Mouse (Mus musculus): ENCODE results near the gene Ttc21b. TPM values are rescaled to one million over a fixed set of nuclear protein-coding genes. Genes with fewer than 3 reads are reported as not detected.

Ttc21b gene
- polyA plus RNA-seq, 1 experiment from 2014 or later, result 7.1 TPM

GRCm38 (mm10) chr2:66150531-66150930, 105.9 kb downstream of the Ttc21b start:
- Histone ChIP-seq H3K36me3 (ENCODE audit: control insufficient read depth, insufficient read depth) (no peaks in the 10 kb centered on the region), H3K9ac (ENCODE audit: low read length) (no peak overlapping the region), H3K27ac (ENCODE audit: low read length) (no peak overlapping the region), H3K4me1 (ENCODE audit: control insufficient read depth, insufficient read depth, low read length) (no peaks in the 10 kb centered on the region), H3K4me3 (ENCODE audit: low read length) (no peak overlapping the region), H3K27me3 (ENCODE audit: control insufficient read depth, insufficient read depth, low read length) (no peaks in the 10 kb centered on the region), H3K4me2 (ENCODE audit: low read depth, low read length) (no peak overlapping the region), H3K9me3 (replicated peaks; ENCODE audit: control insufficient read depth, low read length) (no peaks in the 10 kb centered on the region)
- ATAC-seq (replicated peaks; ENCODE audit: extremely low read depth, insufficient read depth, low FRiP score), result no peak
- WGBS, result 44% methylated on average over 3 of the region's 3 CpGs

- Histone ChIP-seq H3K4me1 (ENCODE audit: control insufficient read depth, insufficient read depth, low read length) (no peaks in the 10 kb centered on the region; the same call in 1 of the 2 replicates), H3K27me3 (ENCODE audit: control insufficient read depth, insufficient read depth, low read length) (no peaks in the 10 kb centered on the region), H3K4me2 (ENCODE audit: low read depth, low read length) (no peak overlapping the region), H3K9ac (ENCODE audit: low read length) (no peak overlapping the region), H3K36me3 (ENCODE audit: control insufficient read depth, insufficient read depth) (no peaks in the 10 kb centered on the region), H3K27ac (ENCODE audit: low read length) (no peak overlapping the region), H3K9me3 (replicated peaks; ENCODE audit: control insufficient read depth, low read length) (no peaks in the 10 kb centered on the region), H3K4me3 (ENCODE audit: low read length) (no peak overlapping the region)
- 71% methylated on average over 10 of the region's 10 CpGs for WGBS
- ATAC-seq (replicated peaks; ENCODE audit: extremely low read depth, insufficient read depth, low FRiP score), result no peak
Observed at GRCm38 (mm10) chr2:66148654-66149230, 107.7 kb downstream of the Ttc21b start.

- no peaks in the 10 kb centered on the region for H3K27me3 ChIP-seq (ENCODE audit: control insufficient read depth, insufficient read depth, low read length)
- H3K4me3 ChIP-seq (ENCODE audit: low read length), result no peak overlapping the region
- H3K27ac ChIP-seq (ENCODE audit: low read length), result no peak overlapping the region
- no peaks in the 10 kb centered on the region for H3K36me3 ChIP-seq (ENCODE audit: control insufficient read depth, insufficient read depth)
- H3K4me1 ChIP-seq (ENCODE audit: control insufficient read depth, insufficient read depth, low read length), result no peaks in the 10 kb centered on the region; the same call in 1 of the 2 replicates
- no peaks in the 10 kb centered on the region for H3K9me3 ChIP-seq (replicated peaks; ENCODE audit: control insufficient read depth, low read length)
- H3K9ac ChIP-seq (ENCODE audit: low read length), result no peak overlapping the region
- no peak for ATAC-seq (replicated peaks; ENCODE audit: extremely low read depth, insufficient read depth, low FRiP score)
- H3K4me2 ChIP-seq (ENCODE audit: low read depth, low read length), result no peak overlapping the region
- 52% methylated on average over 4 of the region's 4 CpGs for WGBS
Observed at GRCm38 (mm10) chr2:66146473-66146872, 109.9 kb downstream of the Ttc21b start.

GRCm38 (mm10) chr2:66144770-66145169, 111.6 kb downstream of the Ttc21b start:
- Histone ChIP-seq H3K4me3 (ENCODE audit: low read length) (no peak overlapping the region), H3K27ac (ENCODE audit: low read length) (no peak overlapping the region), H3K4me2 (ENCODE audit: low read depth, low read length) (no peak overlapping the region), H3K36me3 (ENCODE audit: control insufficient read depth, insufficient read depth) (no peaks in the 10 kb centered on the region), H3K9me3 (replicated peaks; ENCODE audit: control insufficient read depth, low read length) (no peaks in the 10 kb centered on the region), H3K4me1 (ENCODE audit: control insufficient read depth, insufficient read depth, low read length) (no peaks in the 10 kb centered on the region; the same call in 1 of the 2 replicates), H3K9ac (ENCODE audit: low read length) (no peak overlapping the region), H3K27me3 (ENCODE audit: control insufficient read depth, insufficient read depth, low read length) (no peaks in the 10 kb centered on the region)
- ATAC-seq (replicated peaks; ENCODE audit: extremely low read depth, insufficient read depth, low FRiP score), result no peak
- WGBS, result 35% methylated on average over 5 of the region's 5 CpGs

- Histone ChIP-seq H3K27ac (ENCODE audit: low read length) (no peak overlapping the region), H3K9me3 (replicated peaks; ENCODE audit: control insufficient read depth, low read length) (no peaks in the 10 kb centered on the region), H3K4me2 (ENCODE audit: low read depth, low read length) (no peak overlapping the region), H3K4me1 (ENCODE audit: control insufficient read depth, insufficient read depth, low read length) (no peaks in the 10 kb centered on the region; the same call in 1 of the 2 replicates), H3K36me3 (ENCODE audit: control insufficient read depth, insufficient read depth) (no peaks in the 10 kb centered on the region), H3K27me3 (ENCODE audit: control insufficient read depth, insufficient read depth, low read length) (no peaks in the 10 kb centered on the region), H3K4me3 (ENCODE audit: low read length) (no peak overlapping the region), H3K9ac (ENCODE audit: low read length) (no peak overlapping the region)
- WGBS, result 88% methylated on average over 4 of the region's 4 CpGs
- ATAC-seq (replicated peaks; ENCODE audit: extremely low read depth, insufficient read depth, low FRiP score), result no peak
Observed at GRCm38 (mm10) chr2:66143284-66143683, 113.1 kb downstream of the Ttc21b start.

GRCm38 (mm10) chr2:66142711-66143110, 113.7 kb downstream of the Ttc21b start:
- 81% methylated on average over 2 of the region's 2 CpGs for WGBS

GRCm38 (mm10) chr2:66142268-66142667, 114.1 kb downstream of the Ttc21b start:
- Histone ChIP-seq H3K36me3 (ENCODE audit: control insufficient read depth, insufficient read depth) (no peaks in the 10 kb centered on the region), H3K9me3 (replicated peaks; ENCODE audit: control insufficient read depth, low read length) (no peaks in the 10 kb centered on the region), H3K27me3 (ENCODE audit: control insufficient read depth, insufficient read depth, low read length) (no peaks in the 10 kb centered on the region), H3K4me2 (ENCODE audit: low read depth, low read length) (no peak overlapping the region), H3K4me3 (ENCODE audit: low read length) (no peak overlapping the region), H3K27ac (ENCODE audit: low read length) (no peak overlapping the region), H3K4me1 (ENCODE audit: control insufficient read depth, insufficient read depth, low read length) (no peaks in the 10 kb centered on the region; the same call in 1 of the 2 replicates), H3K9ac (ENCODE audit: low read length) (no peak overlapping the region)
- no peak for ATAC-seq (replicated peaks; ENCODE audit: extremely low read depth, insufficient read depth, low FRiP score)
- 90% methylated on average over 2 of the region's 2 CpGs for WGBS

More at GRCm38 (mm10) chr2:66142711-66143110, 113.7 kb downstream of the Ttc21b start:
- no peak for ATAC-seq (replicated peaks; ENCODE audit: extremely low read depth, insufficient read depth, low FRiP score)
- H3K9me3 ChIP-seq (replicated peaks; ENCODE audit: control insufficient read depth, low read length), result no peaks in the 10 kb centered on the region
- H3K4me3 ChIP-seq (ENCODE audit: low read length), result no peak overlapping the region
- H3K9ac ChIP-seq (ENCODE audit: low read length), result no peak overlapping the region
- H3K4me2 ChIP-seq (ENCODE audit: low read depth, low read length), result no peak overlapping the region
- H3K27ac ChIP-seq (ENCODE audit: low read length), result no peak overlapping the region
- H3K36me3 ChIP-seq (ENCODE audit: control insufficient read depth, insufficient read depth), result no peaks in the 10 kb centered on the region
- H3K27me3 ChIP-seq (ENCODE audit: control insufficient read depth, insufficient read depth, low read length), result no peaks in the 10 kb centered on the region
- H3K4me1 ChIP-seq (ENCODE audit: control insufficient read depth, insufficient read depth, low read length), result no peaks in the 10 kb centered on the region; the same call in 1 of the 2 replicates

GRCm38 (mm10) chr2:66140246-66140645, 116.2 kb downstream of the Ttc21b start:
- Histone ChIP-seq H3K4me1 (ENCODE audit: control insufficient read depth, insufficient read depth, low read length) (no peaks in the 10 kb centered on the region; the same call in 1 of the 2 replicates), H3K4me3 (ENCODE audit: low read length) (no peak overlapping the region), H3K36me3 (ENCODE audit: control insufficient read depth, insufficient read depth) (no peaks in the 10 kb centered on the region), H3K4me2 (ENCODE audit: low read depth, low read length) (no peak overlapping the region), H3K27ac (ENCODE audit: low read length) (no peak overlapping the region), H3K9ac (ENCODE audit: low read length) (no peak overlapping the region), H3K9me3 (replicated peaks; ENCODE audit: control insufficient read depth, low read length) (no peaks in the 10 kb centered on the region), H3K27me3 (ENCODE audit: control insufficient read depth, insufficient read depth, low read length) (no peaks in the 10 kb centered on the region)
- no peak for ATAC-seq (replicated peaks; ENCODE audit: extremely low read depth, insufficient read depth, low FRiP score)
- WGBS, result 49% methylated on average over 4 of the region's 4 CpGs

All from heart, embryonic 16.5 days (tissue).